Mouse (Mus musculus): Measurements from ENCODE around the gene Hypk. TPM values are rescaled to one million over a fixed set of nuclear protein-coding genes. Genes with fewer than 3 reads are reported as not detected.

Hypk gene
- polyA plus RNA-seq, 1 experiment: 64.6 TPM

DNA sequence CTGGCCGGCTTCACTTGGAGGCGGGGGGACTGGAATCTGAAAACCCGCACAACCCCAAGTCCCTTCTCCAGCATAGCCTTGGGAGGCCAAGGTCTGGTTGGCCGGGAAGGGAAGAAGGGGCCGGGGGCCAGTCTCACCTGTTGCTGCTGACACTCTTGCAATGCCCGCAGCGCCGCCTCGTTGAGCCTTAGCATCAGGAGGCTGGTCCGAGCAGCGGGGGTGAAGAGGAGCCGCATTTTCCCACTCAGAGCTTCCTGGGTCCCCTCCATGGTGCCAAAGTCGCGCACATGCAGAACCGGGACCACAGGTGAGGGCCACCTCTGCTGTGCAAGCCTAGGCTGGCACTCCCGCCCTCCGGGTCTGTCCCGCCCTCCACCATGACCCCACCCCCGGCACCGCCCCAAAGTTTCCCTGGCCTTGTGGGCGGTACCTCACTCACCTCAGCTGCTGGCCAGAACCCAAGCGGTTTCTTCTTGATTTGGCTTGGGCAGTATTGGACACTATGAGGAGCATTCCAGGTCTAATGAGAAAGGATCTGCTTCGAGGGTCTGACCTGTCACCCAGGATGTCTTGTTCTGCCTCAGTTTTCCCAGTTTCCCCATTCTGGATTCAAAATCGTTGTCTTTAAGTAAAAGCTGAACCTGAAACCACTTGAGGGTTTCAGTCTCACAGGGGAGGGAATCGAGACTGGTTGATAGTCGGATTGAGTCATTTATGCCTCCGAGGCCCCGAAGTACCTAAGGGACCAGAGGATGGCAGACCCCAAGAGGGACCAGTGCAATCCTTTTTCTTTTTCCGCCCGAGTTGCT lies 10.6 kb upstream of the Hypk start:
- peak overlapping the region; percentile 64 for H3K4me3 ChIP-seq (replicated peaks; ENCODE audit: control insufficient read depth, low read depth, low read length)
- peak overlapping the region; percentile 13; the same call in 1 of the 2 replicates for H3K27ac ChIP-seq (ENCODE audit: control insufficient read depth, insufficient read depth, low read depth, low read length, poor library complexity)
- TF ChIP-seq POLR2A (IDR thresholded peaks at IDR 0.05; ENCODE audit: borderline replicate concordance, control insufficient read depth, low read depth, low read length): no peak
- no peak for TF ChIP-seq CTCF (IDR thresholded peaks at IDR 0.05; ENCODE audit: control insufficient read depth, insufficient read depth, low read length)
- peaks cover 1% of the 10 kb centered on the region; the same call in 1 of the 2 replicates for H3K4me1 ChIP-seq (ENCODE audit: control insufficient read depth, insufficient read depth, low read length)
- under 1% methylated on average over 30 of the region's 30 CpGs for WGBS

DNA sequence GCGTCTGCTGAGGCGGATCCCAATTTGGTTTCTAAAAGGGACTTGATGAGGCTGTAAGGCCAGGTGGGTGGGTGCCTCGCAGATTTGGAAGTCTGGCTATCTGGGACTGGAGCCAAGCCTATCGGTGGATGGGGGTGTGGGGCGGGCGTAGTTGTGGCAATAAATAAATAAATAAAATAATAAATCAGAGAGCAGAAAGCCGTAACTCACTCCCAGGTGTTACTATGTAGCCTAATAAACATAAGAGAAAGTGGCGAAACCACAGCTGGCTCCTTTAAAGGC lies 10.1 kb upstream of the Hypk start:
- Histone ChIP-seq H3K4me1 (ENCODE audit: control insufficient read depth, insufficient read depth, low read length) (peaks cover 1% of the 10 kb centered on the region; the same call in 1 of the 2 replicates), H3K4me3 (replicated peaks; ENCODE audit: control insufficient read depth, low read depth, low read length) (peak overlapping the region; percentile 64), H3K27ac (ENCODE audit: control insufficient read depth, insufficient read depth, low read depth, low read length, poor library complexity) (no peak overlapping the region)
- no peak for TF ChIP-seq POLR2A (IDR thresholded peaks at IDR 0.05; ENCODE audit: borderline replicate concordance, control insufficient read depth, low read depth, low read length)
- no peak for TF ChIP-seq CTCF (IDR thresholded peaks at IDR 0.05; ENCODE audit: control insufficient read depth, insufficient read depth, low read length)
- WGBS: 5% methylated on average over 8 of the region's 8 CpGs

DNA sequence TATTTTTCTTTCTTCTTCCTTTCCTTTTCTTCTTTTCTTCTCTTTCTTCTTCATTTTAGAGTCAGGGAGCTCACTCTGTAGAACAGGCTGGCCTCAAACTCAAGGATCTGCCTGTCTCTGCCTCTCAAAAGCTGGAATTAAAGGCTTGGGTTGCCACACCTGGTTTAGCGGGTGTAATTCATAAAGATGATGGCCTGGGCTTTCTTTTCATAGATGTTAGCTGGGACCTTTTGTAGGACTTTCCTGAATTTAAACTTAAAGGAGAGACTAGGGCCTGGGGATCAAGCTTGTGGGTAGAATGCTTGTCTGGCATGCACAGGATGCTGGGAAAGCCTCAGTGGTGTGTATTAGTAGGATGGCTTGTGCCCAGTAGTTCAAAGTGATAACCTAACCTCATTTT lies 8.9 kb upstream of the Hypk start, which contains the start of gene Ell3:
Gene Ell3 (minus strand): TSS at position 101 of the 400 bp plus-strand sequence.
- H3K4me1 ChIP-seq (ENCODE audit: control insufficient read depth, insufficient read depth, low read length): peaks cover 1% of the 10 kb centered on the region; the same call in 1 of the 2 replicates
- H3K27ac ChIP-seq (ENCODE audit: control insufficient read depth, insufficient read depth, low read depth, low read length, poor library complexity): no peak within 1 kb of the TSS
- H3K4me3 ChIP-seq (replicated peaks; ENCODE audit: control insufficient read depth, low read depth, low read length): no peak within 1 kb of the TSS
- no peak for TF ChIP-seq CTCF (IDR thresholded peaks at IDR 0.05; ENCODE audit: control insufficient read depth, insufficient read depth, low read length)
- TF ChIP-seq POLR2A (IDR thresholded peaks at IDR 0.05; ENCODE audit: borderline replicate concordance, control insufficient read depth, low read depth, low read length): no peak
- WGBS: 91% methylated on average over 1 of the region's 1 CpGs

DNA sequence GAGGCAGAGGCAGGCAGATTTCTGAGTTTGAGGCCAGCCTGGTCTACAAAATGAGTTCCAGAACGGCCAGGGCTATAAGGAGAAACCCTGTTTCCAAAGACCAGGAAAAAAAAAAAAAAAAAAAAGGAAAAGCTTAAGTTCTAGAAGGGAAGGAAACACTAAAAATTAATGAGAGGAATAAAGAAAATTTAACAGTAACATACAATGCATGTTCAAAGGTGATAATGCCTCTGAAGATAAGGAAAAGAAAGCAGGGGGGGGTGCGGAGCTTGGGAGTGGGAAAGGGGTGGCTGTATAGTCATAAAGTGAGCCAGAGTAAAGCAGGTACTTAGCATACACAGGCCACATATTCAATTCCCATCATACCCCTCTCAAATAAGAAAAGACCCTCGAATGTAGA lies 8.0 kb upstream of the Hypk start:
- H3K4me1 ChIP-seq (ENCODE audit: control insufficient read depth, insufficient read depth, low read length): peaks cover 1% of the 10 kb centered on the region; the same call in 1 of the 2 replicates
- TF ChIP-seq CTCF (IDR thresholded peaks at IDR 0.05; ENCODE audit: control insufficient read depth, insufficient read depth, low read length) (no peak), POLR2A (IDR thresholded peaks at IDR 0.05; ENCODE audit: borderline replicate concordance, control insufficient read depth, low read depth, low read length) (no peak)
- 67% methylated on average over 3 of the region's 3 CpGs for WGBS
- no peak overlapping the region for H3K4me3 ChIP-seq (replicated peaks; ENCODE audit: control insufficient read depth, low read depth, low read length)
- no peak overlapping the region for H3K27ac ChIP-seq (ENCODE audit: control insufficient read depth, insufficient read depth, low read depth, low read length, poor library complexity)

DNA sequence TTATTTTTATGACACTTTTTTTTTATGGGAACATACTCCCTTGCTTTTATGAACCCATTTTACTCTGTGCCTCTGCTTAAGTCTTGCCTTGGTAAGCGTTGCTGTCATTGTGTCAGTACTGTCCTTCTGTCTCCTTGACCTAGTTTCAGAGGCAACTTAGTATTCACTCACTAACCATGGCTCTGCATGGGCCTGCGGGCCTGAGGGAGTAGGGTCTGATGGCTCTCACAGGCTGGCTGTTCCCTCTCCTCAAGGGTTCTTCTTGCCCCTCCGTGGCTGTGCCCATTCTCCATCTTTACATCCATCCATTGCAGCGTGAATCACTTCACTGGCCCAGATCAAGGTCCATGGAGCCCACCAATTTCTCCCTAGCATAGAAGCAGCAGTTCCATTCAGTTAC lies 6.6 kb upstream of the Hypk start:
- WGBS: 76% methylated on average over 4 of the region's 4 CpGs
- peaks cover 1% of the 10 kb centered on the region; the same call in 1 of the 2 replicates for H3K4me1 ChIP-seq (ENCODE audit: control insufficient read depth, insufficient read depth, low read length)
- no peak for TF ChIP-seq CTCF (IDR thresholded peaks at IDR 0.05; ENCODE audit: control insufficient read depth, insufficient read depth, low read length)
- no peak for TF ChIP-seq POLR2A (IDR thresholded peaks at IDR 0.05; ENCODE audit: borderline replicate concordance, control insufficient read depth, low read depth, low read length)
- H3K27ac ChIP-seq (ENCODE audit: control insufficient read depth, insufficient read depth, low read depth, low read length, poor library complexity): no peak overlapping the region
- H3K4me3 ChIP-seq (replicated peaks; ENCODE audit: control insufficient read depth, low read depth, low read length): no peak overlapping the region

DNA sequence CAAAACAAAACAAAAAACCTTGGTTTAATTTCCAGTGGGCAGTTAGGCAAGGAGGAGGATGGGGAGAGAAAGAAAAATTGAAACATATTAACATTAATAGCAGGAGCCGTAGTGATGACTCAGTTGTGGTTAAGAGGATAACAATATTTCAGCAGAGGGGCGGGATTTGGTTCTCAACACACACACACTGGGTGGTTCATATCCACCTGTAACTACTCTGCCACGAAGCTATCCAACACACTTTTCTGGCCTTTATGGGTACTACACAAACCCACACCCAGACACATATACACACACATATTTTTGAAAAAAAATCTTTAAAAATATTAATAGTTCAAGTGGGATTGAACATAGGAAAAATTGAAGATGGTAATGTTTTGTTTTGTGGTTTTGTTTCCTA lies 6.1 kb upstream of the Hypk start:
- no peak overlapping the region for H3K4me3 ChIP-seq (replicated peaks; ENCODE audit: control insufficient read depth, low read depth, low read length)
- H3K4me1 ChIP-seq (ENCODE audit: control insufficient read depth, insufficient read depth, low read length): peaks cover under 1% of the 10 kb centered on the region; the same call in 1 of the 2 replicates
- no peak overlapping the region for H3K27ac ChIP-seq (ENCODE audit: control insufficient read depth, insufficient read depth, low read depth, low read length, poor library complexity)
- WGBS: 27% methylated on average over 3 of the region's 3 CpGs
- no peak for TF ChIP-seq CTCF (IDR thresholded peaks at IDR 0.05; ENCODE audit: control insufficient read depth, insufficient read depth, low read length)
- TF ChIP-seq POLR2A (IDR thresholded peaks at IDR 0.05; ENCODE audit: borderline replicate concordance, control insufficient read depth, low read depth, low read length): no peak

DNA sequence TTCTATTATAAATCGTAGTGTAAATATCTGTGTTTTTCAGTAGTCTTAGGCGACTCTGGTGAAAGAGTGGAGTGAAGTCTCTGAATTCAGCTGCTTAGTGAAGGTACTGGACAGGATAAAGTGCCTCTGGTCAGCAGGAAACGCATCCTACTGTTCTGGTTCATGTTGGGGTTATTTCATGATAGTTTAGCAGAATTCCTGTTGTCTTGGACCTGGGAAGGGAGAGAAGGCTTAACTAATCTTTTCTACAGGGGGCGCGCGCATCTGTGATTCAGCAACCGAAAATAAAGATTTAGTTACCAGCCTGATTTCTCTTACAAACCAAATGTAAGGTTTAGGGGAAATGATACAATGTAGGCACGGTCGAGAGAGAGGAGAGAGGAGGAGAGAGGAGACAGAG lies 5.0 kb upstream of the Hypk start:
- WGBS: 11% methylated on average over 9 of the region's 9 CpGs
- H3K27ac ChIP-seq (ENCODE audit: control insufficient read depth, insufficient read depth, low read depth, low read length, poor library complexity): no peak overlapping the region
- no peaks in the 10 kb centered on the region for H3K4me1 ChIP-seq (ENCODE audit: control insufficient read depth, insufficient read depth, low read length)
- TF ChIP-seq CTCF (IDR thresholded peaks at IDR 0.05; ENCODE audit: control insufficient read depth, insufficient read depth, low read length): no peak
- no peak overlapping the region for H3K4me3 ChIP-seq (replicated peaks; ENCODE audit: control insufficient read depth, low read depth, low read length)

DNA sequence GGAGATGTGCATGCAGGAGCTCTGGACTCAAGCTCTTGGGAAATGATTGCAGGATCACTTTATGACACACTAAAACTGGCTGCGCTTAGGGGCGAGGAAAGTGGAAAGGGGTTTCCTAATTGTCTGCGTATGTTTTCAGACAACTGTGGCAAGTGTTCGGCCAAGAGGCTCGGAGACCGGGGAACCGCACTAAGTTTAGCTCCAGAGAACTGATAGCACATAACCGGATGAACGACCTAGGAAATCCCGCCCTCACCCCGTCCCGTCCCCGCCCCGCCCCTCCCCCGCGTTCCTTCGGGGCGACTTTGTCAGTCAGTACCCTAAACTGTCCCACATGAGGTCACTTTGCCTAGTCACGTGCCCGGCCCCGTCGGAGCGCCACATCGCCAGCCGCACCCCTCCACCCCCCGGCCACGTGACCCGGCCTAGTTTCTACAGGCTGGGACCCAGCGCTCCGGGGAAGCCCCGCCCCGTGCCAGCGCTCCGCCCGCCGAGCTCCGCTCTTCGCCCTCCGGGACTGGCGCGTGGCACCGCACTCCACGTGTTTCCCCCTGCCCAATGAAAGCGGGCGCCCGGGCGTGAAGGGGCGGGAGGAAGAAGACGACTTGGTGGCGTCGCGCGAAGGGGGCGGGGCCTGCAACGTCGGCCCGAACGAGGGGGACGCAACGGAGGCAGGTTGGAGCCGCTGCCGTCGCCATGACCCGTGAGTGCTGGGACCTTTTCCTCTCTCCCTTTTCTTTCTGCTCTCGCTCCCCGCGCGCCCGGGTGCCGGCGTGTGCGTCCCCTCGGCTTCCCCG lies 4.2 kb upstream of the Hypk start, which contains the start of gene Serf2:
Gene Serf2 (plus strand): TSS at position 457 of the 797 bp plus-strand sequence.
- WGBS: under 1% methylated on average over 72 of the region's 74 CpGs
- Histone ChIP-seq H3K4me3 (replicated peaks; ENCODE audit: control insufficient read depth, low read depth, low read length) (peak within 1 kb of the TSS; percentile 76), H3K27ac (ENCODE audit: control insufficient read depth, insufficient read depth, low read depth, low read length, poor library complexity) (peak within 1 kb of the TSS; percentile 98), H3K4me1 (ENCODE audit: control insufficient read depth, insufficient read depth, low read length) (no peaks in the 10 kb centered on the region)
- TF ChIP-seq POLR2A (IDR thresholded peaks at IDR 0.05; ENCODE audit: borderline replicate concordance, control insufficient read depth, low read depth, low read length) (peak; percentile 96), CTCF (IDR thresholded peaks at IDR 0.05; ENCODE audit: control insufficient read depth, insufficient read depth, low read length) (no peak)
